Mouse (Mus musculus): ENCODE data around the gene Cntd1. TPM values are rescaled to one million over a fixed set of nuclear protein-coding genes. Genes with fewer than 3 reads are reported as not detected.
A peak's percentile ranks its signal among the peaks of the same experiment; 100 is the strongest.
"Not testable (repeated sequence)": the region's sequence is repeated elsewhere in the genome, so short reads cannot be mapped to it uniquely, and the experiment has no call there.

Cntd1 gene
- polyA plus RNA-seq, 1 experiment from 2014 or later, result 0.91 TPM

- ATAC-seq (ENCODE audit: low FRiP score), result peak; percentile 15; the same call in 1 of the 2 replicates
- DNase-seq (ENCODE audit: low spot score), result no peak
- H3K36me3 ChIP-seq (replicated peaks; ENCODE audit: control insufficient read depth, insufficient read depth), result peaks cover 33% of the 10 kb centered on the region
- no peaks in the 10 kb centered on the region for H3K27me3 ChIP-seq (ENCODE audit: control insufficient read depth, insufficient read depth, low read length)
- H3K9ac ChIP-seq, result peak overlapping the region; percentile 96
- no peaks in the 10 kb centered on the region for H3K9me3 ChIP-seq (ENCODE audit: control insufficient read depth, low read length)
- peak overlapping the region; percentile 96 for H3K4me3 ChIP-seq (replicated peaks; ENCODE audit: low read length)
- peak overlapping the region; percentile 81; the same call in 1 of the 2 replicates for H3K27ac ChIP-seq
- H3K4me1 ChIP-seq (replicated peaks; ENCODE audit: control insufficient read depth, insufficient read depth, low read length), result peaks cover 15% of the 10 kb centered on the region
- 0% methylated on average over 17 of the region's 17 CpGs for WGBS
- H3K4me2 ChIP-seq (replicated peaks), result peak overlapping the region; percentile 96
These were observed 37.7 kb downstream of the Cntd1 start for GRCm38 (mm10) chr11:101316501-101316917.

DNA sequence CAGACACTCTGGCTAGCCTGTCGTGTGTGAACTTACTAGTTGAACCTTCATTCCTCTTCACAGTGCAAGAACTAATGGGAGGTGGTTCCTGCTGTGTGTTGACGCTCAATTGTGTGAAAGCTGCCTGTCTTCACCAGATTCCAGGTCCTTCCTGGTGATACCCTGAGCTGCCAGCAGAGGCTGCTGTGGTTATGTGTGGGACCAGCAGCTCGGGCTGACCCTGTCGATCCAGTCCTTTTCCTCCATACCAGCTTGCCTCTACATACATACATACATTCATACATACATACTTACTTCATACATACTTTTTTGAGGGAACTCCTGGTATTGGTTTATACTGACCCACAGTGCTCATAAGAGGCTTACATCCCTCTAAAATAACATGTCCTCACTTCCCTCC, 44.8 kb downstream of the Cntd1 start:
- H3K9me3 ChIP-seq (ENCODE audit: control insufficient read depth, low read length), result no peaks in the 10 kb centered on the region
- WGBS, result 9% methylated on average over 4 of the region's 4 CpGs
- DNase-seq (ENCODE audit: low spot score), result peak; percentile 79
- H3K27ac ChIP-seq, result no peak overlapping the region
- no peaks in the 10 kb centered on the region for H3K4me1 ChIP-seq (replicated peaks; ENCODE audit: control insufficient read depth, insufficient read depth, low read length)
- peak; percentile 62; the same call in 1 of the 2 replicates for ATAC-seq (ENCODE audit: low FRiP score)
- H3K36me3 ChIP-seq (replicated peaks; ENCODE audit: control insufficient read depth, insufficient read depth), result peaks cover 72% of the 10 kb centered on the region
- H3K9ac ChIP-seq, result no peak overlapping the region
- no peaks in the 10 kb centered on the region for H3K27me3 ChIP-seq (ENCODE audit: control insufficient read depth, insufficient read depth, low read length)
- H3K4me2 ChIP-seq (replicated peaks), result no peak overlapping the region
- H3K4me3 ChIP-seq (replicated peaks; ENCODE audit: low read length), result no peak overlapping the region

DNA sequence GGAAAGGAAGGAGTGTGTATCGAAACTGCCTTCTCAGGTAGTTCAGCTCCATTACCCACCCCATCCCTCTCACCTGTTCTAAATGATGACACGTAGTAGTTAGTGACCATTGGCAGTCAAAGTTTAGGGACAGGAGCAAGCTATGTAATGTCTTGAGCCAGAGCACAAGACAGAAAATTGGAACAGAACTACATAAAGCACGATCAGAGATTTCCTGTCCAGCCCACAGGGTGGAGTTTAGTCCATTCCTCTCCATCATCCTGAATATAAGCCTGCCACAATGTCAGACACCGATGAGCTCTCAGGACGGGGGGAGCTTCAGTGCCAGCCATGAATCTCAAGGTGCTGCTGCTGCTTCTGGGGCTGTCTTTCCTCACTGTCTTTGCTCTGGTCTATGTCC, 46.0 kb downstream of the Cntd1 start, which contains the start of gene Aoc2:
TSS of gene Aoc2 (plus strand) at position 301 of the 400 bp plus-strand sequence.
- no peak for DNase-seq (ENCODE audit: low spot score)
- WGBS, result 94% methylated on average over 5 of the region's 5 CpGs
- no peak for ATAC-seq (ENCODE audit: low FRiP score)
- Histone ChIP-seq H3K36me3 (replicated peaks; ENCODE audit: control insufficient read depth, insufficient read depth) (peaks cover 61% of the 10 kb centered on the region), H3K9ac (no peak within 1 kb of the TSS), H3K9me3 (ENCODE audit: control insufficient read depth, low read length) (no peaks in the 10 kb centered on the region), H3K4me1 (replicated peaks; ENCODE audit: control insufficient read depth, insufficient read depth, low read length) (no peaks in the 10 kb centered on the region), H3K4me2 (replicated peaks) (no peak within 1 kb of the TSS), H3K27me3 (ENCODE audit: control insufficient read depth, insufficient read depth, low read length) (no peaks in the 10 kb centered on the region), H3K4me3 (replicated peaks; ENCODE audit: low read length) (no peak within 1 kb of the TSS), H3K27ac (no peak within 1 kb of the TSS)

DNA sequence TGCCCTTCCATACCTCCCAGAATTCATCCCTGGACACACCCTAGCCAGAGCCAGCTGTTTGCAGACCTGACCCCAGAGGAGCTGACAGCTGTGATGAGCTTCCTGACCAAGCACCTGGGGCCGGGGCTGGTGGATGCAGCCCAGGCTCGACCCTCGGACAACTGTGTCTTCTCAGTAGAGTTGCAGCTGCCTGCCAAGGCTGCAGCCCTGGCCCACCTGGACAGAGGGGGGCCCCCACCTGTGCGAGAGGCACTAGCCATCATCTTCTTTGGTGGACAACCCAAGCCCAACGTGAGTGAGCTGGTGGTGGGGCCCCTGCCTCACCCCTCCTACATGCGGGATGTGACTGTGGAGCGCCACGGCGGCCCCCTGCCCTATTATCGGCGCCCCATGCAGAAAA, 46.4 kb downstream of the Cntd1 start:
- not testable (repeated sequence) for H3K9me3 ChIP-seq (ENCODE audit: control insufficient read depth, low read length); H3K4me1 ChIP-seq (replicated peaks; ENCODE audit: control insufficient read depth, insufficient read depth, low read length); H3K27ac ChIP-seq; H3K9ac ChIP-seq; H3K4me2 ChIP-seq (replicated peaks); H3K4me3 ChIP-seq (replicated peaks; ENCODE audit: low read length); ATAC-seq (ENCODE audit: low FRiP score); DNase-seq (ENCODE audit: low spot score); H3K27me3 ChIP-seq (ENCODE audit: control insufficient read depth, insufficient read depth, low read length)
- H3K36me3 ChIP-seq (replicated peaks; ENCODE audit: control insufficient read depth, insufficient read depth), result peaks cover 56% of the 10 kb centered on the region
- 86% methylated on average over 11 of the region's 11 CpGs for WGBS

GRCm38 (mm10) chr11:101326147-101326546, 47.3 kb downstream of the Cntd1 start:
- Histone ChIP-seq H3K27ac (no peak overlapping the region), H3K4me3 (replicated peaks; ENCODE audit: low read length) (no peak overlapping the region), H3K9ac (no peak overlapping the region), H3K4me1 (replicated peaks; ENCODE audit: control insufficient read depth, insufficient read depth, low read length) (no peaks in the 10 kb centered on the region), H3K9me3 (ENCODE audit: control insufficient read depth, low read length) (no peaks in the 10 kb centered on the region), H3K4me2 (replicated peaks) (no peak overlapping the region), H3K27me3 (ENCODE audit: control insufficient read depth, insufficient read depth, low read length) (no peaks in the 10 kb centered on the region), H3K36me3 (replicated peaks; ENCODE audit: control insufficient read depth, insufficient read depth) (peaks cover 47% of the 10 kb centered on the region)
- DNase-seq (ENCODE audit: low spot score) (no peak), ATAC-seq (ENCODE audit: low FRiP score) (no peak)
- 83% methylated on average over 11 of the region's 11 CpGs for WGBS

DNA sequence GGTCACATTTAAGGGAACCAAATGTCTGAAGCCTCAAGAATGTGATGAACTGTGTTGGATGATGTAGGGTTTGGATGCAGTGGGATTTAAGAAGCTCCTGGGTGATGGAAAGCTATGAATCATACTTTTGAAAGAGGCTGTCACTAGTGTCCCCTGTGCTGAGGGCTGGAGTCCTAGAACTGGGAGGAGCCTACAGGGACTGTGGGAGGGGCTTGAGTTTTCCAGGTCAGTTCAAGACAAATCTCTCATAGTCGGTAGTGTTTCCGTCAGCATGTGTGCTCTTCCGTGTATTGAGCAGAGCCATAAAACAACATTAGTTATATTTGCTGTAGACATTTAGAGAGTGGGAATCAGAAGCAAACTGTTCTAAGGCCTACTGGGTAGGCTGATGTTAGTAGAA, 48.5 kb downstream of the Cntd1 start:
- no peak for ATAC-seq (ENCODE audit: low FRiP score)
- WGBS, result 61% methylated on average over 3 of the region's 3 CpGs
- Histone ChIP-seq H3K27me3 (ENCODE audit: control insufficient read depth, insufficient read depth, low read length) (no peaks in the 10 kb centered on the region), H3K9ac (no peak overlapping the region), H3K27ac (no peak overlapping the region), H3K4me2 (replicated peaks) (no peak overlapping the region), H3K36me3 (replicated peaks; ENCODE audit: control insufficient read depth, insufficient read depth) (peaks cover 35% of the 10 kb centered on the region), H3K4me1 (replicated peaks; ENCODE audit: control insufficient read depth, insufficient read depth, low read length) (no peaks in the 10 kb centered on the region), H3K4me3 (replicated peaks; ENCODE audit: low read length) (no peak overlapping the region), H3K9me3 (ENCODE audit: control insufficient read depth, low read length) (no peaks in the 10 kb centered on the region)
- DNase-seq (ENCODE audit: low spot score), result no peak

GRCm38 (mm10) chr11:101328941-101329635, 50.3 kb downstream of the Cntd1 start:
- Histone ChIP-seq H3K4me1 (replicated peaks; ENCODE audit: control insufficient read depth, insufficient read depth, low read length) (no peaks in the 10 kb centered on the region), H3K4me2 (replicated peaks) (no peak overlapping the region), H3K27me3 (ENCODE audit: control insufficient read depth, insufficient read depth, low read length) (no peaks in the 10 kb centered on the region), H3K36me3 (replicated peaks; ENCODE audit: control insufficient read depth, insufficient read depth) (peaks cover 21% of the 10 kb centered on the region), H3K4me3 (replicated peaks; ENCODE audit: low read length) (no peak overlapping the region), H3K9me3 (ENCODE audit: control insufficient read depth, low read length) (no peaks in the 10 kb centered on the region), H3K9ac (no peak overlapping the region), H3K27ac (no peak overlapping the region)
- ATAC-seq (ENCODE audit: low FRiP score), result no peak
- 82% methylated on average over 6 of the region's 6 CpGs for WGBS
- no peak for DNase-seq (ENCODE audit: low spot score)

- ATAC-seq (ENCODE audit: low FRiP score) (no peak), DNase-seq (ENCODE audit: low spot score) (no peak)
- WGBS, result 71% methylated on average over 7 of the region's 7 CpGs
- Histone ChIP-seq H3K27ac (no peak within 1 kb of the TSS), H3K4me3 (replicated peaks; ENCODE audit: low read length) (no peak within 1 kb of the TSS), H3K4me1 (replicated peaks; ENCODE audit: control insufficient read depth, insufficient read depth, low read length) (no peaks in the 10 kb centered on the region), H3K9ac (no peak within 1 kb of the TSS), H3K4me2 (replicated peaks) (no peak within 1 kb of the TSS), H3K9me3 (ENCODE audit: control insufficient read depth, low read length) (no peaks in the 10 kb centered on the region), H3K36me3 (replicated peaks; ENCODE audit: control insufficient read depth, insufficient read depth) (peaks cover 7% of the 10 kb centered on the region), H3K27me3 (ENCODE audit: control insufficient read depth, insufficient read depth, low read length) (no peaks in the 10 kb centered on the region)
These were observed 51.6 kb downstream of the Cntd1 start, which contains the start of gene Aoc3 for GRCm38 (mm10) chr11:101330371-101330924. Gene Aoc3, plus strand, starts transcription at chr11:101330605.

DNA sequence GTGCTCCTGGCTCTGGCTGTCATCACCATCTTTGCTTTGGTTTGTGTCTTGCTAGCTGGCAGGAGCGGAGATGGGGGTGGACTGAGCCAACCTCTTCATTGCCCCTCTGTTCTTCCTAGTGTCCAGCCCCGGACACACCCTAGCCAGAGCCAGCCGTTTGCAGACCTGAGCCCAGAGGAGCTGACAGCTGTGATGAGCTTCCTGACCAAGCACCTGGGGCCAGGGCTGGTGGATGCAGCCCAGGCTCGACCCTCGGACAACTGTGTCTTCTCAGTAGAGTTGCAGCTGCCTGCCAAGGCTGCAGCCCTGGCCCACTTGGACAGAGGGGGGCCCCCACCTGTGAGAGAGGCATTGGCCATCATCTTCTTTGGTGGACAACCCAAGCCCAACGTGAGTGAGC, 52.1 kb downstream of the Cntd1 start:
- not testable (repeated sequence) for H3K4me2 ChIP-seq (replicated peaks); DNase-seq (ENCODE audit: low spot score); H3K27me3 ChIP-seq (ENCODE audit: control insufficient read depth, insufficient read depth, low read length); H3K36me3 ChIP-seq (replicated peaks; ENCODE audit: control insufficient read depth, insufficient read depth); H3K4me1 ChIP-seq (replicated peaks; ENCODE audit: control insufficient read depth, insufficient read depth, low read length); H3K9me3 ChIP-seq (ENCODE audit: control insufficient read depth, low read length); H3K4me3 ChIP-seq (replicated peaks; ENCODE audit: low read length); H3K27ac ChIP-seq; H3K9ac ChIP-seq; ATAC-seq (ENCODE audit: low FRiP score)
- 68% methylated on average over 5 of the region's 6 CpGs for WGBS
